Mouse (Mus musculus) skeletal muscle tissue, adult 2 months (tissue): ENCODE data around the gene Prrt2.

Experiments used
- DNase-seq: peaks from one replicate; pipeline ENCODE4 v3.0.0-alpha.2; 2012; ENCODE audit warnings: low read depth, low spot score

Prrt2 gene

GRCm38 (mm10) chr7:127020031-127020430 lies 980 bp downstream of the Prrt2 start:
- no peak for DNase-seq

GRCm38 (mm10) chr7:127019306-127019960 lies 1.6 kb downstream of the Prrt2 start:
- DNase-seq = no peak

GRCm38 (mm10) chr7:127018416-127019305 lies 2.4 kb downstream of the Prrt2 start:
- DNase-seq = no peak

GRCm38 (mm10) chr7:127017950-127018345 lies 3.1 kb downstream of the Prrt2 start:
- DNase-seq = no peak

GRCm38 (mm10) chr7:127016971-127017949 lies 3.8 kb downstream of the Prrt2 start, which contains the start of gene Pagr1a:
Pagr1a (minus strand) TSS chr7:127017352.
- peak; percentile 100 for DNase-seq

- DNase-seq = peak; percentile 49
Observed at GRCm38 (mm10) chr7:127016486-127016938, 4.5 kb downstream of the Prrt2 start.

- no peak for DNase-seq
Observed at GRCm38 (mm10) chr7:127016481-127016485, 4.7 kb downstream of the Prrt2 start, which contains the start of gene Pagr1b. Pagr1b (minus strand) TSS chr7:127016484.

- no peak for DNase-seq
Observed at GRCm38 (mm10) chr7:127016081-127016480, 4.9 kb downstream of the Prrt2 start.

GRCm38 (mm10) chr7:127014993-127015392 lies 6.0 kb downstream of the Prrt2 start:
- no peak for DNase-seq

GRCm38 (mm10) chr7:127014320-127014719 lies 6.7 kb downstream of the Prrt2 start, which contains the start of gene Mvp:
Mvp (minus strand) TSS chr7:127014621.
- peak; percentile 62 for DNase-seq

GRCm38 (mm10) chr7:127013385-127013784 lies 7.6 kb downstream of the Prrt2 start:
- DNase-seq = no peak

GRCm38 (mm10) chr7:127012845-127013244 lies 8.2 kb downstream of the Prrt2 start:
- no peak for DNase-seq

- no peak for DNase-seq
Observed at GRCm38 (mm10) chr7:127012374-127012773, 8.6 kb downstream of the Prrt2 start.

GRCm38 (mm10) chr7:127011717-127012116 lies 9.3 kb downstream of the Prrt2 start:
- no peak for DNase-seq

GRCm38 (mm10) chr7:127011051-127011450 lies 10.0 kb downstream of the Prrt2 start:
- no peak for DNase-seq

GRCm38 (mm10) chr7:127009307-127010085 lies 11.5 kb downstream of the Prrt2 start:
- DNase-seq = no peak

GRCm38 (mm10) chr7:127008239-127009019 lies 12.6 kb downstream of the Prrt2 start:
- DNase-seq = peak; percentile 77

- no peak for DNase-seq
Observed at GRCm38 (mm10) chr7:127007313-127008024, 13.5 kb downstream of the Prrt2 start.

- no peak for DNase-seq
Observed at GRCm38 (mm10) chr7:127004122-127004875, 16.7 kb downstream of the Prrt2 start.
